Mouse (Mus musculus): Measurements from ENCODE around the gene Dglucy.

DNA sequence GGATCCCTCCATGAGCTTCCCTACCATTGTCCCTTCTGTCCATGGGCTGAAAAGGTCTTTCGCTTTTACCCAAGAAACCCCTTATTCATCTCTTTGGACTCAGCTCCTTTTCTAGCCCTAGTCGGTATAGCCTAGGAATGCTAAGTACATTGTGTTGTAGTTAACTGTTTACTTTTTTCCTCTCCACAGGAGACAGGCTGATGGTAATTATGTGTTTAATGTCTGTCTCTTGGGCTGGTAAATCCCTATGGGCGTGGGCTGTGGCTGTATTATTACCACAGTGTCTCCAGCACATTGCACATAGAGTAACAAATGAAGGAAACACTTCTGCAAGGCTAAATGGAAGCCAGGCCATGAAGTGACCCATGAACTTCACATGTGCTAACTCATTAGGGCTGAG is 35.8 kb downstream of the Dglucy start:
- TF ChIP-seq CTCF (conservative IDR thresholded peaks at IDR 0.05; ENCODE audit: low read length), result no peak
- TF ChIP-seq POU5F1 (IDR thresholded peaks at IDR 0.05; ENCODE audit: borderline replicate concordance, low read length), result no peak
- no peak; the same call in 1 of the 2 replicates for TF ChIP-seq NANOG (IDR thresholded peaks at IDR 0.05; ENCODE audit: borderline replicate concordance, low read length)
